Mouse (Mus musculus) B cell, adult 62 days (primary cell): Measurements from ENCODE around the gene Med8. TPM values are rescaled to one million over a fixed set of nuclear protein-coding genes. Genes with fewer than 3 reads are reported as not detected.

Experiments used
- total RNA-seq: library from RNA; stranded (reverse); gene quantifications from 4 replicates; pipeline ENCODE4 v1.2.4, GENCODE M21; 2023

The Med8 gene
- 51.9 to 61.6 TPM (median 57.3 TPM) in 4 replicates for total RNA-seq

DNA sequence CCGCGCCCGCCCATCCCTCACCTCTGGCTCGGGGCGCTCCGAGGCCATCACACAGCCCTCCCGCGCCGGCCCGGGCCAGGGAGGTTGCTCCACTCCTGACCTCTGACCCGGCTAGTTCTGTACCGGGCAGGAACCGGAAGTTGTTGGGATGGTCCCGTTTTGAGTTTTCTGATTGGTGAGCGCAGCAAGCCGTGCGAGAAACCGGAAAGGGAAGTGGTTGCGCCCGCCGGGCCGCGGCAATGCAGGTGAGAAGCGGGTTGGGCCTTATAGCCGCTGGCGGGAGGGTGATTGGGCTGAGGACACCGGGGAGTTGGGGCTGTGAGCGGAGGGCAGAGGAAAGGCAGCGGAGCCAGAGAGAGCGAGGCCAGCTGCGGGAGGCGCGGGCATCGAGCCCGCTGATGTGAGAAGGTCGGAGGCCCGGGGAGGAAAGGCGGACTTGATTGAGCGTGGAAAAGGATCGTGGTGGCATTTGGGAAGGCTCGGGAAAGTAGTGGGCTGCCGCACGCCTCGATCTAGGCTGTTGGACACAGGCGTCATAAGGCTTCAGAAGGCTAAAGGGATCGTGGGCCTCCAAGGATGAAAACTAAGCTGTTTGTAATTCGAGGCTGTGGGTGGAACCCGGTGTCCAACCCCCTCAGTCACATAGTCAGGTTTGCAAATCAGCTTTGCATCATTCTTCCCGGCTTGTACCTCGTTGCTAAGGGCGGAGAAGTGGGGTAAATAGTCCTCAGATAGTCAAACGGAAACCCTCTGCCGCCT is at the start of gene Med8, which contains the start of gene Szt2:
TSS of gene Med8 (plus strand) at position 196 of the 759 bp plus-strand sequence.
TSS of gene Szt2 (minus strand) at position 132 of the 759 bp plus-strand sequence.

DNA sequence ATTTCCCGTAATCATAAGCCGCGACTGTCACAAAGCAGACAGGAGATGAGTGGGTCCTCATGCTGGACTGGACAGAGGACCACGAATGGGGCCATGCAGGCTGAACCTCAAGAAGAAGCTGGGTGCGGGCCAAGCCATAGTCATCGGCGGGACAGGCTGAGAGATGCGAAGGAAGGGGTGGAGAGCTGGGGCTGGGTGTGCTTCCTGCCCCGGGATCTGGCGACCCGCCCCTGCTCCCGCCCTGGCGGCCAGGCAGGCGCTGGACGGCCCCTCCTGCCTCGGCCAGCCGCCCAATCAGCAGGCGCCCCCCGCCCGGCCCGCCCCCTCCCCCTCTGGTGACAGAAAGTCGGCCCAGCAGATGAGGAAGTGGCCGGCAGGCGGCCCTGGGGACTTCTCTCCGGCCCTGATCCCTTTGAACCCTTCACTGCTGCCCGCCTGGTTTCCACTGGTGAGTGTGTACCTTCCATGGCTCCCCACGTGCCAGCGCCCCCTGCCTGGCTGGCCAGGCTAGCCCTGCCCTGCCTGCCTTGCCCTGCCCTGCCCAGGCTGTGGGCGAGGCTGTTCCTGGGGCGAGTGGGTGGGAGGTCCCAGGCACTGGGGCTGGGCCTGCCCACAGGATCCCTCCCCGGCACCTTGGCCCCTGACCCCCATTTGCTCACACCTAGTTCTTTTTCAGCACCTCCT is 18.8 kb downstream of the Med8 start, which contains the start of gene Elovl1:
TSS of gene Elovl1 (plus strand) at position 326 of the 684 bp plus-strand sequence.

GRCm38 (mm10) chr4:118436820-118437603 is 27.9 kb downstream of the Med8 start, which contains the start of gene Cdc20:
TSS of gene Cdc20 (minus strand) at chr4:118437352.

DNA sequence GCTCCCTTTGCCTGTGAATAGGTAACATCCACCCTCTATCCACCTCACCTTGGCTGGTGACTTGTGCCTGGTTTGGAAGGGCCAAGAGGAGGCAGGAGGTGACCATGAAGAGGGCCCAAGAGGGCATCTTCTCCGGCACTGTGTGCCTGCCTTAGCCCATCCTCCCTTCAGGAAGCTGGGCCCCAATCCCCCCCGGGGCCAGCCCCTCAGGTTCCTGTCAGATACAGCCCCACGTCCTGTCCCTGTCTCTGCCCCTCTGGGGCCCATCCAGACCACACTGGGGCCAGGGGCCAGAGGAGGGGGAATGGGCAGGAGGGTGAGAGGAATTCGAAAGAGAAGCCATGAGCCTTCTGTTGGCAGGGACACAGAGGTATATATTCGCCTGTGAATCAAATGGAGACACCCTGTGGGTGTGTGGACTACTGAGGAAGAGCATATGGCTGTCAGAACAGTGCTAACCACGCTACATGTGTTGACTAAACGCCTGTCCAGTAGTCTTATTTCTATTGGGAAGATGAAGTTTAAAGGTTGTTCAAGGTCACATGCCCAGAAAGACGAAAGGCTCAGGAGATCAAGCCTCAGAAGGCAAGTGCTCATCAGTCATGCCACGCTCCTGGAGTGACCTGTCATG is 48.3 kb downstream of the Med8 start, which contains the start of gene Mpl:
TSS of gene Mpl (minus strand) at position 169 of the 631 bp plus-strand sequence.

Other genes starting within 250 kb of the Med8 start
- gene Kdm4a, start 229.3 kb upstream of the Med8 start, total RNA-seq = 70.0 to 78.1 TPM (median 77.1 TPM) in 4 replicates
- 0.69 TPM in 1 of 4 replicates, not detected in the others for gene Ptprf, start 117.9 kb upstream of the Med8 start, total RNA-seq
- gene Szt2, start 64 bp upstream of the Med8 start, total RNA-seq = 84.2 to 93.2 TPM (median 90.2 TPM) in 4 replicates
- 39.4 to 45.7 TPM (median 45.6 TPM) in 4 replicates for gene Elovl1, start 18.8 kb downstream of the Med8 start, total RNA-seq
- gene Cdc20, start 28.0 kb downstream of the Med8 start, total RNA-seq = 3.7 to 6.4 TPM (median 4.2 TPM) in 4 replicates
- gene Mpl, start 48.2 kb downstream of the Med8 start, total RNA-seq = 0.34 to 0.37 TPM in 2 of 4 replicates, not detected in the others
- gene Tie1, start 80.7 kb downstream of the Med8 start, total RNA-seq = not detected in 4 replicates
- gene 2610528J11Rik, start 117.7 kb downstream of the Med8 start, total RNA-seq = not detected in 4 replicates
- gene Tmem125, start 134.7 kb downstream of the Med8 start, total RNA-seq = not detected in 4 replicates
- gene Cfap57, start 211.4 kb downstream of the Med8 start, total RNA-seq = not detected in 4 replicates
- gene Ebna1bp2, start 211.5 kb downstream of the Med8 start, total RNA-seq = 54.0 to 76.3 TPM (median 63.6 TPM) in 4 replicates
- not detected in 4 replicates for gene Olfr62, start 249.6 kb downstream of the Med8 start, total RNA-seq